Mouse (Mus musculus) layer of hippocampus, postnatal 14 days (tissue): ENCODE results near the gene Gpsm3. TPM values are rescaled to one million over a fixed set of nuclear protein-coding genes. Genes with fewer than 3 reads are reported as not detected.

Experiments used
- DNase-seq, 2 experiments: peaks; one replicate each; pipeline ENCODE4 v3.0.0; 2021 to 2022; ENCODE audit warnings: low spot score in 2 of 2, mixed read lengths in 1 of 2
- total RNA-seq, 2 experiments: library from RNA; stranded (reverse); gene quantifications; 2 replicates each; pipeline ENCODE4 v1.2.3; 2021

Gene Gpsm3
- total RNA-seq, 2 experiments from 2014 or later: 3.1 to 3.5 TPM

GRCm38 (mm10) chr17:34601796-34602195 is 12.2 kb downstream of the Gpsm3 start:
- no peak for DNase-seq

GRCm38 (mm10) chr17:34603375-34604060 is 13.9 kb downstream of the Gpsm3 start, which contains the start of gene Rnf5:
TSS of gene Rnf5 (minus strand) at chr17:34603690.
- peak; percentile 97 to 100 for DNase-seq

- DNase-seq: peak; percentile 96 to 99
These were observed 14.5 kb downstream of the Gpsm3 start, which contains the start of gene Agpat1 for GRCm38 (mm10) chr17:34604061-34604508. TSS of gene Agpat1 (plus strand) at chr17:34604262.

GRCm38 (mm10) chr17:34604511-34605237 is 15.1 kb downstream of the Gpsm3 start:
- no peak for DNase-seq

- peak; percentile 97 to 98 for DNase-seq
These were observed 16.0 kb downstream of the Gpsm3 start for GRCm38 (mm10) chr17:34605609-34606008.

- no peak for DNase-seq
These were observed 16.8 kb downstream of the Gpsm3 start for GRCm38 (mm10) chr17:34606186-34607039.

GRCm38 (mm10) chr17:34607997-34608396 is 18.4 kb downstream of the Gpsm3 start:
- no peak for DNase-seq

GRCm38 (mm10) chr17:34611050-34611449 is 21.4 kb downstream of the Gpsm3 start:
- DNase-seq: no peak

GRCm38 (mm10) chr17:34613054-34613645 is 23.5 kb downstream of the Gpsm3 start:
- DNase-seq: no peak

- no peak for DNase-seq
These were observed 24.2 kb downstream of the Gpsm3 start for GRCm38 (mm10) chr17:34613830-34614229.

- DNase-seq: no peak
These were observed 26.3 kb downstream of the Gpsm3 start, which contains the start of gene Egfl8 for GRCm38 (mm10) chr17:34615871-34616270. TSS of gene Egfl8 (minus strand) at chr17:34615971.

- no peak for DNase-seq
These were observed 29.4 kb downstream of the Gpsm3 start for GRCm38 (mm10) chr17:34618999-34619398.

- DNase-seq: no peak
These were observed 31.4 kb downstream of the Gpsm3 start for GRCm38 (mm10) chr17:34621006-34621405.

- DNase-seq: no peak
These were observed 33.6 kb downstream of the Gpsm3 start for GRCm38 (mm10) chr17:34623161-34623560.

GRCm38 (mm10) chr17:34624981-34625380 is 35.4 kb downstream of the Gpsm3 start:
- no peak for DNase-seq

- DNase-seq: no peak
These were observed 36.6 kb downstream of the Gpsm3 start for GRCm38 (mm10) chr17:34626062-34626772.

GRCm38 (mm10) chr17:34626773-34627092 is 37.1 kb downstream of the Gpsm3 start:
- no peak for DNase-seq

GRCm38 (mm10) chr17:34627093-34627942 is 37.7 kb downstream of the Gpsm3 start:
- peak; percentile 85 to 91 for DNase-seq

GRCm38 (mm10) chr17:34627943-34628643 is 38.5 kb downstream of the Gpsm3 start, which contains the start of gene Ppt2:
TSS of gene Ppt2 (minus strand) at chr17:34628510.
- no peak for DNase-seq
